Mouse (Mus musculus) forebrain, postnatal 0 days (tissue): Measurements from ENCODE around the gene Cpne5. TPM values are rescaled to one million over a fixed set of nuclear protein-coding genes. Genes with fewer than 3 reads are reported as not detected.

Experiments
- ATAC-seq: fragments of 200-750 bp; cut with Nextera tagmentation; 2 replicates; pipeline ENCODE4 v1.8.0; 2017; ENCODE audit warnings: mild to moderate bottlenecking, moderate library complexity
- DNase-seq: peaks from one replicate; pipeline ENCODE4 v3.0.0-alpha.2; 2015
- H3K27ac ChIP-seq: fragments of 300-500 bp; sonication (generic); 2 replicates; pipeline ENCODE4 v1.5.1; 2014; ENCODE audit warnings: low read depth, mild to moderate bottlenecking, antibody characterized with exemption, low read length, moderate library complexity, mixed read lengths
- H3K27me3 ChIP-seq: fragments of 300-500 bp; sonication (generic); 2 replicates; pipeline ENCODE4 v1.6.1; 2014; ENCODE audit warnings: mild to moderate bottlenecking, low read length, mixed read lengths; ENCODE audit not compliant: insufficient read depth
- H3K36me3 ChIP-seq: fragments of 300-500 bp; sonication (generic); 2 replicates; pipeline ENCODE4 v1.6.1; 2014; ENCODE audit warnings: mild to moderate bottlenecking, moderate library complexity; ENCODE audit not compliant: insufficient read depth
- H3K4me1 ChIP-seq: fragments of 300-500 bp; sonication (generic); 2 replicates; pipeline ENCODE4 v1.6.1; 2014; ENCODE audit warnings: antibody characterized with exemption; ENCODE audit not compliant: insufficient read depth
- H3K4me2 ChIP-seq: fragments of 300-500 bp; sonication (generic); 2 replicates; pipeline ENCODE4 v1.6.1; 2014; ENCODE audit warnings: low read depth, mild to moderate bottlenecking, moderate library complexity
- H3K4me3 ChIP-seq: fragments of 300-500 bp; sonication (generic); 2 replicates; pipeline ENCODE4 v1.5.1; 2014; ENCODE audit warnings: low read depth, low read length, mixed read lengths
- H3K9ac ChIP-seq: fragments of 300-500 bp; sonication (generic); 2 replicates; pipeline ENCODE4 v1.6.1; 2014; ENCODE audit warnings: mild to moderate bottlenecking
- H3K9me3 ChIP-seq: fragments of 300-500 bp; sonication (generic); 2 replicates; pipeline ENCODE4 v1.6.1; 2016; ENCODE audit warnings: low read length
- CTCF ChIP-seq: sonication (generic); IDR thresholded peaks from 2 replicates; pipeline ENCODE4 v1.5.1; 2016; ENCODE audit warnings: antibody characterized with exemption, control low read depth, low read depth
- WGBS: fragments of 180-500 bp; shearing (Covaris S2); extraction: QIAGEN DNeasy Blood & Tissue Kit; methylation state at CpG from one replicate; pipeline ENCODE4 v1.1.7; 2014; 5-methylcytosine and 5-hydroxymethylcytosine counted together
- polyA plus RNA-seq: library from polyadenylated mRNA; unstranded; fragments of >200 nt; fragmentation: Nextera tagmentation; extraction: Ambion mirVana; gene quantifications from 2 replicates; pipeline ENCODE4 v1.2.1, GENCODE M21; 2015
- total RNA-seq: library from RNA; depleted of rRNA; stranded (reverse); fragments of >200 nt; gene quantifications from 2 replicates; pipeline ENCODE4 v1.2.3, GENCODE M21; 2014

Gene Cpne5
- total and polyA plus RNA-seq, 2 experiments from 2014 or later = 60.0 to 61.6 TPM

GRCm38 (mm10) chr17:29263417-29263816 is 25.4 kb upstream of the Cpne5 start:
- WGBS = 1% methylated on average over 14 of the region's 14 CpGs
- Histone ChIP-seq H3K36me3 (peaks cover under 1% of the 10 kb centered on the region), H3K4me1 (peaks cover 19% of the 10 kb centered on the region), H3K9ac (peak overlapping the region; percentile 70), H3K9me3 (no peaks in the 10 kb centered on the region), H3K27me3 (no peaks in the 10 kb centered on the region), H3K27ac (peak overlapping the region; percentile 96), H3K4me3 (peak overlapping the region; percentile 67), H3K4me2 (peak overlapping the region; percentile 62)
- ATAC-seq (peak; percentile 6; the same call in 1 of the 2 replicates), DNase-seq (no peak)
- no peak for TF ChIP-seq CTCF

DNA sequence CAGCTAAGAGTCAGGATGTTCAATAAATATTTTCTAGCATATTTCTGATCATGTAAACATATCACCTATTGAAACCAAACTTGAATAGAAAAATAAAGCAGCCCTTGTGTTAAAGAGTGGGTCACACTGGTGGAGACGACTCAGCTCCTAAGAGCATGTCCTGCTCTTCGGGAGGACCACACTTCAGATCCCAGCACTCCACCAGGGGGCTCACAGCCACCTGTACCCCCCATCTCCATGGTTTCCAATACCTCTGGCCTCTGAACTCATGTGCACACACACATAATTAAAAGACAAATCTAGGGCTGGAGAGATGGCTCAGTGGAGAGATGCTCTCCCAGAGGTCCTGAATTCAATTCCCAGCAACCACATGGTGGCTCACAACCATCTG is 24.3 kb upstream of the Cpne5 start:
- H3K27me3 ChIP-seq = no peaks in the 10 kb centered on the region
- ATAC-seq (no peak), DNase-seq (no peak)
- no peak overlapping the region for H3K4me3 ChIP-seq
- TF ChIP-seq CTCF = peak; percentile 27
- H3K9ac ChIP-seq = no peak overlapping the region
- peaks cover 5% of the 10 kb centered on the region for H3K36me3 ChIP-seq
- peaks cover 16% of the 10 kb centered on the region for H3K4me1 ChIP-seq
- H3K9me3 ChIP-seq = no peaks in the 10 kb centered on the region
- H3K4me2 ChIP-seq = 0 out of 2 replicates have a peak overlapping the region, but pooled peaks have one; percentile 62
- no peak overlapping the region for H3K27ac ChIP-seq
- WGBS = 44% methylated on average over 2 of the region's 2 CpGs

GRCm38 (mm10) chr17:29261603-29262258 is 23.8 kb upstream of the Cpne5 start:
- Histone ChIP-seq H3K4me1 (peaks cover 16% of the 10 kb centered on the region), H3K4me3 (no peak overlapping the region), H3K9me3 (no peaks in the 10 kb centered on the region), H3K9ac (no peak overlapping the region), H3K36me3 (peaks cover 9% of the 10 kb centered on the region), H3K27me3 (no peaks in the 10 kb centered on the region), H3K4me2 (no peak overlapping the region), H3K27ac (no peak overlapping the region)
- WGBS = 88% methylated on average over 22 of the region's 22 CpGs
- no peak for TF ChIP-seq CTCF
- ATAC-seq (no peak), DNase-seq (no peak)

GRCm38 (mm10) chr17:29260501-29260900 is 22.5 kb upstream of the Cpne5 start:
- Histone ChIP-seq H3K9me3 (no peaks in the 10 kb centered on the region), H3K4me3 (no peak overlapping the region), H3K4me1 (peaks cover 16% of the 10 kb centered on the region), H3K4me2 (no peak overlapping the region), H3K36me3 (peaks cover 16% of the 10 kb centered on the region), H3K27ac (no peak overlapping the region), H3K9ac (no peak overlapping the region), H3K27me3 (no peaks in the 10 kb centered on the region)
- no peak for TF ChIP-seq CTCF
- ATAC-seq (no peak), DNase-seq (no peak)
- WGBS = 88% methylated on average over 15 of the region's 15 CpGs

- peak; percentile 86 for DNase-seq
- Histone ChIP-seq H3K4me3 (no peak overlapping the region), H3K27ac (no peak overlapping the region), H3K9me3 (no peaks in the 10 kb centered on the region), H3K36me3 (peaks cover 20% of the 10 kb centered on the region), H3K9ac (no peak overlapping the region), H3K27me3 (no peaks in the 10 kb centered on the region), H3K4me2 (no peak overlapping the region), H3K4me1 (peaks cover 14% of the 10 kb centered on the region)
- peak; percentile 65 for ATAC-seq
- peak; percentile 95 for TF ChIP-seq CTCF
- WGBS = 2% methylated on average over 3 of the region's 3 CpGs
Observed at GRCm38 (mm10) chr17:29259489-29259888, 21.5 kb upstream of the Cpne5 start.

GRCm38 (mm10) chr17:29258921-29259320 is 21.0 kb upstream of the Cpne5 start:
- no peak for ATAC-seq
- WGBS = 89% methylated on average over 2 of the region's 2 CpGs

DNA sequence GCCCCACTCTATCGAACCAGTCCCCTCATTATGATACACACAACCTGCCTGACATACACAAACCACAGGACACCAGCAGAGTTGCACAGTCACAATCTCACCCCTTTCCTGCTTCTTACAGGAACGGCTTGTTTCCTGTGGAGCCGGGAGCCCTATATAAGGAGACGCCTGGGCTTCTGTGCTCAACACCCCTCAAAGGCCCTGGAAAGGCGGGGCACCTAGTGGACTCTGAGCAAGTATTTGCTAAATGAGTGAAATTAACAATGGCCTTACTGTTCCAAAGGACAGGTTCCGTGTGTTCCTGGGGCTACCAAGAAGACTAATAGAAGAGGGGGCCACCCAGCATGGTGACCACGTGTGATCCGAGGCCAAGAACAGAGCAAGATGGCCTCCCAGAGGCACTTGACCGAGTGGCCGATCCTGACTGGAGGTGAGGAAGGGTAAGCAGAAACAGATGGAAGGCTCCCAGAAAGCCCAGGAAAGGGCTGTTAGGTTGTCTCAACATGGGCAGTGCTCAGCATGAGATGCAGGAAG is 20.1 kb upstream of the Cpne5 start:
- no peak overlapping the region for H3K4me2 ChIP-seq
- peaks cover 9% of the 10 kb centered on the region; the same call in 1 of the 2 replicates for H3K4me1 ChIP-seq
- no peak overlapping the region for H3K4me3 ChIP-seq
- H3K27ac ChIP-seq = no peak overlapping the region
- no peaks in the 10 kb centered on the region for H3K27me3 ChIP-seq
- no peak for ATAC-seq
- no peaks in the 10 kb centered on the region for H3K9me3 ChIP-seq
- H3K9ac ChIP-seq = no peak overlapping the region
- WGBS = 83% methylated on average over 10 of the region's 10 CpGs
- DNase-seq = no peak
- no peak for TF ChIP-seq CTCF
- peaks cover 20% of the 10 kb centered on the region for H3K36me3 ChIP-seq

More at GRCm38 (mm10) chr17:29258921-29259320, 21.0 kb upstream of the Cpne5 start:
- Histone ChIP-seq H3K4me1 (peaks cover 11% of the 10 kb centered on the region; the same call in 1 of the 2 replicates), H3K9me3 (no peaks in the 10 kb centered on the region), H3K27ac (no peak overlapping the region), H3K4me3 (no peak overlapping the region), H3K9ac (no peak overlapping the region), H3K27me3 (no peaks in the 10 kb centered on the region), H3K4me2 (no peak overlapping the region), H3K36me3 (peaks cover 20% of the 10 kb centered on the region)
- no peak for DNase-seq
- no peak for TF ChIP-seq CTCF
